In genomic region chr17:46545813-46546564, GRCm38 (mm10) we compare ENCODE assay signal across 8 mouse cellular contexts. TPM values are rescaled to one million over a fixed set of nuclear protein-coding genes. Genes with fewer than 3 reads are reported as not detected.
A peak's percentile ranks its signal among the peaks of the same experiment; 100 is the strongest.
DNase-seq lines count a peak whose midpoint lies in the region; ATAC-seq and TF ChIP-seq lines count a peak whose summit lies in the region.

Gene Cul9 (minus strand): TSS chr17:46546388.

- H3K4me3 ChIP-seq in liver, adult 2 months (ENCODE audit: insufficient read depth, low read depth, low read length): peak within 1 kb of the TSS; percentile 84
- H3K4me3 ChIP-seq in embryonic facial prominence, embryonic 14.5 days (ENCODE audit: low read depth, low read length): peak within 1 kb of the TSS; percentile 65
- H3K4me3 ChIP-seq in limb, embryonic 11.5 days (ENCODE audit: low read depth, low read length): peak within 1 kb of the TSS; percentile 46
- H3K4me3 ChIP-seq in midbrain, embryonic 13.5 days (replicated peaks): peak within 1 kb of the TSS; percentile 81
- H3K4me3 ChIP-seq in small intestine, adult 2 months (ENCODE audit: low read depth, low read length): peak within 1 kb of the TSS; percentile 73

- no peak for TF ChIP-seq CTCF in liver, adult 2 months (IDR thresholded peaks at IDR 0.05; ENCODE audit: low read depth, low read length)
- no peak for TF ChIP-seq CTCF in small intestine, adult 2 months (IDR thresholded peaks at IDR 0.05; ENCODE audit: extremely low read depth, insufficient read length, insufficient replicate concordance, low read depth, low read length)

- DNase-seq in liver, adult 2 months (ENCODE audit: extremely low read depth, low read depth, low spot score): peak; percentile 53
- DNase-seq in liver: no peak
- peak; percentile 79 for DNase-seq in embryonic facial prominence, embryonic 14.5 days (ENCODE audit: low spot score)
- peak; percentile 76 to 82 for DNase-seq in heart, adult 9 months (ENCODE audit: low spot score in 2 of 2)
- peak; percentile 78 to 82 for DNase-seq in kidney, adult 8-10 months
- peak; percentile 73 for DNase-seq in limb, embryonic 11.5 days (ENCODE audit: low spot score)

- H3K27me3 ChIP-seq in liver, adult 2 months (ENCODE audit: control insufficient read depth, insufficient read depth, low read length): no peaks in the 10 kb centered on the region
- no peaks in the 10 kb centered on the region for H3K27me3 ChIP-seq in embryonic facial prominence, embryonic 14.5 days (replicated peaks; ENCODE audit: control insufficient read depth, insufficient read depth, low read length)
- no peaks in the 10 kb centered on the region for H3K27me3 ChIP-seq in limb, embryonic 11.5 days (ENCODE audit: control insufficient read depth, insufficient read depth, low read length)
- peaks cover 13% of the 10 kb centered on the region for H3K27me3 ChIP-seq in midbrain, embryonic 13.5 days
- no peaks in the 10 kb centered on the region for H3K27me3 ChIP-seq in small intestine, adult 2 months (ENCODE audit: control insufficient read depth, insufficient read depth, low read length)

- H3K27ac ChIP-seq in liver, adult 2 months (replicated peaks; ENCODE audit: insufficient read depth, low read depth, low read length): no peak within 1 kb of the TSS
- H3K27ac ChIP-seq in embryonic facial prominence, embryonic 14.5 days (replicated peaks; ENCODE audit: low read depth, low read length): no peak within 1 kb of the TSS
- H3K27ac ChIP-seq in limb, embryonic 11.5 days (replicated peaks; ENCODE audit: low read depth, low read length): no peak within 1 kb of the TSS
- peak within 1 kb of the TSS; percentile 30; the same call in 1 of the 2 replicates for H3K27ac ChIP-seq in midbrain, embryonic 13.5 days
- no peak within 1 kb of the TSS for H3K27ac ChIP-seq in small intestine, adult 2 months (ENCODE audit: insufficient read depth, low read depth, low read length)

- H3K9ac ChIP-seq in liver, adult 2 months (ENCODE audit: low read depth, low read length): peak within 1 kb of the TSS; percentile 82
- H3K9ac ChIP-seq in embryonic facial prominence, embryonic 14.5 days (ENCODE audit: low read depth, low read length): peak within 1 kb of the TSS; percentile 79
- peak within 1 kb of the TSS; percentile 32 for H3K9ac ChIP-seq in limb, embryonic 11.5 days (ENCODE audit: low read length)
- peak within 1 kb of the TSS; percentile 93 for H3K9ac ChIP-seq in midbrain, embryonic 13.5 days (replicated peaks)

- H3K9me3 ChIP-seq in embryonic facial prominence, embryonic 14.5 days (ENCODE audit: control insufficient read depth, low read length): no peaks in the 10 kb centered on the region
- H3K9me3 ChIP-seq in limb, embryonic 11.5 days (ENCODE audit: control insufficient read depth, low read length): no peaks in the 10 kb centered on the region
- H3K9me3 ChIP-seq in midbrain, embryonic 13.5 days: no peaks in the 10 kb centered on the region

- peaks cover 4% of the 10 kb centered on the region for H3K4me1 ChIP-seq in liver, adult 2 months (ENCODE audit: control insufficient read depth, insufficient read depth, low read length)
- H3K4me1 ChIP-seq in embryonic facial prominence, embryonic 14.5 days (ENCODE audit: control insufficient read depth, insufficient read depth, low read length): peaks cover 8% of the 10 kb centered on the region
- peaks cover 22% of the 10 kb centered on the region for H3K4me1 ChIP-seq in limb, embryonic 11.5 days (ENCODE audit: control insufficient read depth, insufficient read depth, low read length)
- H3K4me1 ChIP-seq in midbrain, embryonic 13.5 days (replicated peaks): peaks cover 26% of the 10 kb centered on the region
- peaks cover 5% of the 10 kb centered on the region for H3K4me1 ChIP-seq in small intestine, adult 2 months (ENCODE audit: control insufficient read depth, insufficient read depth, insufficient read length, low read length)

- WGBS in liver, adult 2 months: 3% methylated on average over 49 of the region's 49 CpGs
- under 1% methylated on average over 35 of the region's 49 CpGs for WGBS in embryonic facial prominence, embryonic 14.5 days
- WGBS in limb, embryonic 11.5 days: 1% methylated on average over 47 of the region's 49 CpGs
- 1% methylated on average over 43 of the region's 49 CpGs for WGBS in midbrain, embryonic 13.5 days
- 3% methylated on average over 49 of the region's 49 CpGs for WGBS in small intestine, adult 2 months

- H3K4me2 ChIP-seq in embryonic facial prominence, embryonic 14.5 days (ENCODE audit: low read depth, low read length): peak within 1 kb of the TSS; percentile 81
- peak within 1 kb of the TSS; percentile 53 for H3K4me2 ChIP-seq in limb, embryonic 11.5 days (ENCODE audit: low read depth, severe bottlenecking)
- peak within 1 kb of the TSS; percentile 86 for H3K4me2 ChIP-seq in midbrain, embryonic 13.5 days (replicated peaks)

- H3K36me3 ChIP-seq in liver, adult 2 months (ENCODE audit: control insufficient read depth, insufficient read depth, low read length): no peaks in the 10 kb centered on the region
- peaks cover 43% of the 10 kb centered on the region for H3K36me3 ChIP-seq in embryonic facial prominence, embryonic 14.5 days (ENCODE audit: control insufficient read depth, insufficient read depth, low read length)
- peaks cover 14% of the 10 kb centered on the region for H3K36me3 ChIP-seq in limb, embryonic 11.5 days (ENCODE audit: control insufficient read depth, insufficient read depth, low read length)
- H3K36me3 ChIP-seq in midbrain, embryonic 13.5 days: peaks cover 50% of the 10 kb centered on the region
- H3K36me3 ChIP-seq in small intestine, adult 2 months (ENCODE audit: control insufficient read depth, insufficient read depth, low read length): peaks cover 23% of the 10 kb centered on the region

- ATAC-seq in embryonic facial prominence, embryonic 14.5 days (ENCODE audit: low read depth): peak; percentile 85
- ATAC-seq in limb, embryonic 11.5 days (ENCODE audit: insufficient number of reproducible peaks, low FRiP score, low TSS enrichment, low read depth): no peak; the same call in 1 of the 2 replicates
- ATAC-seq in midbrain, embryonic 13.5 days: peak; percentile 95

- H3K79me2 ChIP-seq in liver, adult 2 months (ENCODE audit: control insufficient read depth, insufficient read depth, low read length): no peaks in the 10 kb centered on the region

- TF ChIP-seq POLR2A in liver, adult 2 months (IDR thresholded peaks at IDR 0.05; ENCODE audit: extremely low read depth, insufficient read depth, low read length): 0 out of 2 replicates have a peak, but pooled peaks have one; percentile 25
- no peak for TF ChIP-seq POLR2A in small intestine, adult 2 months (IDR thresholded peaks at IDR 0.05; ENCODE audit: low read depth, low read length)

RNA-seq across cellular contexts. Expression of gene Cul9, which starts in this region (rescaled TPM):
- total RNA-seq in liver, adult 2 months (2014; rRNA removed): 4.1 and 5.1 TPM in 2 replicates
- polyA plus RNA-seq in liver, adult 2 months (2012; rRNA removed): 5.7 and 10.1 TPM in 2 replicates
- polyA plus RNA-seq in embryonic facial prominence, embryonic 14.5 days (2014; fragmentation: Nextera tagmentation; extraction: Ambion mirVana): 5.5 and 6.0 TPM in 2 replicates
- polyA plus RNA-seq in limb, embryonic 11.5 days (2014; fragmentation: Nextera tagmentation; extraction: Ambion mirVana): 3.8 and 3.9 TPM in 2 replicates
- polyA plus RNA-seq in midbrain, embryonic 13.5 days (2015; fragmentation: Nextera tagmentation; extraction: Ambion mirVana): 18.7 and 20.3 TPM in 2 replicates
- polyA plus RNA-seq in small intestine, adult 2 months (2012; rRNA removed): 5.0 and 5.8 TPM in 2 replicates

Comparison
In these comparisons a context has a peak if more than half of its experiments do, and no peak if none do; other contexts are left out.
1. H3K9ac ChIP-seq: peak in every context shown above with its lines; median percentile 93 in midbrain, embryonic 13.5 days; 82 in liver, adult 2 months; 79 in embryonic facial prominence, embryonic 14.5 days; 32 in limb, embryonic 11.5 days.